Mouse (Mus musculus) megakaryocyte, embryonic 14.5 days (primary cell): ENCODE results near the gene Tmem43. TPM values are rescaled to one million over a fixed set of nuclear protein-coding genes. Genes with fewer than 3 reads are reported as not detected.

ENCODE experiments used
- H3K27me3 ChIP-seq: replicated peaks from 2 replicates; pipeline ENCODE3; 2012; ENCODE audit warnings: inconsistent platforms
- H3K36me3 ChIP-seq: replicated peaks from 2 replicates; pipeline ENCODE3; 2012; ENCODE audit warnings: low read length, inconsistent platforms, mixed read lengths
- H3K4me1 ChIP-seq: 2 replicates; pipeline ENCODE4 v1.6.1; 2012; ENCODE audit warnings: inconsistent platforms
- H3K4me3 ChIP-seq: replicated peaks from 2 replicates; pipeline ENCODE3; 2012; ENCODE audit warnings: moderate library complexity, mild to moderate bottlenecking, inconsistent platforms
- H3K9me3 ChIP-seq: 2 replicates; pipeline ENCODE4 v1.6.1; 2012; ENCODE audit warnings: inconsistent platforms
- FLI1 ChIP-seq: IDR thresholded peaks from 2 replicates; pipeline ENCODE4 v1.6.1; 2012; ENCODE audit warnings: low read length, inconsistent platforms, mixed read lengths
- GATA1 ChIP-seq: IDR thresholded peaks from 3 replicates; pipeline ENCODE4 v1.6.1; 2012; ENCODE audit warnings: mixed read lengths, low read length, inconsistent platforms, borderline replicate concordance
- polyA plus RNA-seq: library from polyadenylated mRNA; stranded (reverse); fragments of >175 nt; gene quantifications from 2 replicates; pipeline ENCODE4 v1.2.3, GENCODE M21; 2012; ENCODE audit warnings: low replicate concordance; ENCODE audit not compliant: insufficient read depth

Gene Tmem43
- 1.5 and 3.9 TPM in 2 replicates for polyA plus RNA-seq

GRCm38 (mm10) chr6:91472868-91473804 lies at the start of gene Tmem43, which contains the start of gene Chchd4:
Tmem43 (plus strand) TSS chr6:91473703.
Chchd4 (minus strand) TSS chr6:91473546.
- Histone ChIP-seq H3K36me3 (peaks cover 62% of the 10 kb centered on the region), H3K9me3 (no peaks in the 10 kb centered on the region), H3K4me1 (peaks cover 73% of the 10 kb centered on the region), H3K4me3 (peak within 1 kb of the TSS; percentile 93), H3K27me3 (no peaks in the 10 kb centered on the region)
- TF ChIP-seq FLI1 (no peak), GATA1 (no peak)

GRCm38 (mm10) chr6:91424151-91424550 lies 49.4 kb upstream of the Tmem43 start:
- Histone ChIP-seq H3K9me3 (no peaks in the 10 kb centered on the region), H3K27me3 (peaks cover 32% of the 10 kb centered on the region), H3K36me3 (no peaks in the 10 kb centered on the region), H3K4me1 (no peaks in the 10 kb centered on the region), H3K4me3 (no peak overlapping the region)
- TF ChIP-seq GATA1 (no peak), FLI1 (no peak)

- Histone ChIP-seq H3K36me3 (no peaks in the 10 kb centered on the region), H3K9me3 (no peaks in the 10 kb centered on the region), H3K27me3 (peaks cover 26% of the 10 kb centered on the region), H3K4me1 (peaks cover 20% of the 10 kb centered on the region), H3K4me3 (peak overlapping the region; percentile 94)
- TF ChIP-seq FLI1 (no peak), GATA1 (no peak)
Measured at GRCm38 (mm10) chr6:91440474-91441144, 32.9 kb upstream of the Tmem43 start.

- H3K4me1 ChIP-seq: peaks cover 20% of the 10 kb centered on the region
- H3K36me3 ChIP-seq: no peaks in the 10 kb centered on the region
- H3K27me3 ChIP-seq: peaks cover 21% of the 10 kb centered on the region
- H3K9me3 ChIP-seq: no peaks in the 10 kb centered on the region
- peak overlapping the region; percentile 94 for H3K4me3 ChIP-seq
- TF ChIP-seq FLI1 (no peak), GATA1 (no peak)
Measured at GRCm38 (mm10) chr6:91441145-91441662, 32.3 kb upstream of the Tmem43 start.

GRCm38 (mm10) chr6:91445316-91445715 lies 28.2 kb upstream of the Tmem43 start:
- Histone ChIP-seq H3K4me1 (peaks cover 15% of the 10 kb centered on the region), H3K4me3 (no peak overlapping the region), H3K36me3 (no peaks in the 10 kb centered on the region), H3K9me3 (no peaks in the 10 kb centered on the region), H3K27me3 (peaks cover 23% of the 10 kb centered on the region)
- TF ChIP-seq FLI1 (no peak), GATA1 (no peak)

GRCm38 (mm10) chr6:91449472-91450225 lies 23.9 kb upstream of the Tmem43 start:
- H3K9me3 ChIP-seq: no peaks in the 10 kb centered on the region

GRCm38 (mm10) chr6:91452056-91452455 lies 21.4 kb upstream of the Tmem43 start:
- Histone ChIP-seq H3K27me3 (peaks cover 15% of the 10 kb centered on the region), H3K4me3 (no peak overlapping the region), H3K36me3 (no peaks in the 10 kb centered on the region), H3K9me3 (0 out of 2 replicates have a peak, but pooled peaks cover 3% of the 10 kb centered on the region), H3K4me1 (peaks cover 5% of the 10 kb centered on the region; the same call in 1 of the 2 replicates)
- TF ChIP-seq FLI1 (no peak), GATA1 (no peak)

More at GRCm38 (mm10) chr6:91449472-91450225, 23.9 kb upstream of the Tmem43 start:
- TF ChIP-seq GATA1: no peak
- TF ChIP-seq FLI1: no peak
- Histone ChIP-seq H3K36me3 (no peaks in the 10 kb centered on the region), H3K4me1 (peaks cover 11% of the 10 kb centered on the region), H3K4me3 (no peak overlapping the region), H3K27me3 (peaks cover 23% of the 10 kb centered on the region)

- Histone ChIP-seq H3K4me1 (peaks cover 5% of the 10 kb centered on the region; the same call in 1 of the 2 replicates), H3K9me3 (0 out of 2 replicates have a peak, but pooled peaks cover 3% of the 10 kb centered on the region), H3K4me3 (no peak overlapping the region), H3K27me3 (peaks cover 14% of the 10 kb centered on the region), H3K36me3 (no peaks in the 10 kb centered on the region)
- TF ChIP-seq GATA1: no peak
- TF ChIP-seq FLI1: no peak
Measured at GRCm38 (mm10) chr6:91454546-91454945, 19.0 kb upstream of the Tmem43 start.

GRCm38 (mm10) chr6:91459471-91459870 lies 14.0 kb upstream of the Tmem43 start:
- no peak for TF ChIP-seq GATA1
- no peak for TF ChIP-seq FLI1
- Histone ChIP-seq H3K36me3 (peaks cover 20% of the 10 kb centered on the region), H3K4me3 (no peak overlapping the region), H3K4me1 (no peaks in the 10 kb centered on the region), H3K27me3 (peaks cover 6% of the 10 kb centered on the region), H3K9me3 (0 out of 2 replicates have a peak, but pooled peaks cover 3% of the 10 kb centered on the region)
